Mouse (Mus musculus) heart, postnatal 4 days (tissue): Measurements from ENCODE around the gene Btbd6. TPM values are rescaled to one million over a fixed set of nuclear protein-coding genes. Genes with fewer than 3 reads are reported as not detected.

Experiments used
- DNase-seq: peaks from one replicate; pipeline ENCODE4 v3.0.0; 2021
- total RNA-seq, 2 experiments: library from RNA; stranded (reverse); gene quantifications; 2 replicates each; pipeline ENCODE4 v1.2.3; 2021

The Btbd6 gene
- total RNA-seq, 2 experiments from 2014 or later: 26.0 to 28.1 TPM

- peak; percentile 59 for DNase-seq
These were observed 35.5 kb downstream of the Btbd6 start for GRCm38 (mm10) chr12:113011702-113012360.

GRCm38 (mm10) chr12:113012443-113012842, 36.2 kb downstream of the Btbd6 start:
- no peak for DNase-seq

GRCm38 (mm10) chr12:113013021-113013491, 36.8 kb downstream of the Btbd6 start:
- DNase-seq: peak; percentile 49

GRCm38 (mm10) chr12:113013604-113014558, 37.6 kb downstream of the Btbd6 start, which contains the start of gene Pacs2:
Gene Pacs2 (plus strand): TSS chr12:113014508.
- peak; percentile 96 for DNase-seq

- DNase-seq: peak; percentile 42
These were observed 38.6 kb downstream of the Btbd6 start for GRCm38 (mm10) chr12:113014561-113015556.

GRCm38 (mm10) chr12:113015956-113016355, 39.7 kb downstream of the Btbd6 start:
- DNase-seq: no peak

- DNase-seq: no peak
These were observed 40.7 kb downstream of the Btbd6 start for GRCm38 (mm10) chr12:113016976-113017375.

- DNase-seq: no peak
These were observed 41.2 kb downstream of the Btbd6 start for GRCm38 (mm10) chr12:113017429-113017984.

GRCm38 (mm10) chr12:113018763-113019162, 42.5 kb downstream of the Btbd6 start:
- DNase-seq: no peak

GRCm38 (mm10) chr12:113021488-113021887, 45.2 kb downstream of the Btbd6 start:
- DNase-seq: no peak

- no peak for DNase-seq
These were observed 46.8 kb downstream of the Btbd6 start for GRCm38 (mm10) chr12:113023082-113023481.

GRCm38 (mm10) chr12:113026557-113026956, 50.3 kb downstream of the Btbd6 start:
- DNase-seq: no peak

- no peak for DNase-seq
These were observed 51.2 kb downstream of the Btbd6 start for GRCm38 (mm10) chr12:113027495-113027894.

- DNase-seq: no peak
These were observed 51.8 kb downstream of the Btbd6 start for GRCm38 (mm10) chr12:113028067-113028466.

Other genes starting within 250 kb of the Btbd6 start
- 1 to 10 TPM; 3.4 to 4.1 TPM for gene Pld4, start 215.8 kb upstream of the Btbd6 start, total RNA-seq
- gene Ahnak2, start 173.8 kb upstream of the Btbd6 start, total RNA-seq: 10 to 100 TPM; 13.5 to 16.8 TPM
- 1 to 10 TPM; 4.5 to 6.0 TPM for gene Clba1, start 167.5 kb upstream of the Btbd6 start, total RNA-seq
- gene Cdca4, start 147.1 kb upstream of the Btbd6 start, total RNA-seq: 10 to 100 TPM; 25.8 to 26.8 TPM
- gene Gpr132, start 108.3 kb upstream of the Btbd6 start, total RNA-seq: under 1 TPM; 0.16 to 0.17 TPM
- gene Jag2, start 46.7 kb upstream of the Btbd6 start, total RNA-seq: 10 to 100 TPM; 29.1 to 29.2 TPM
- gene Nudt14, start 34.4 kb upstream of the Btbd6 start, total RNA-seq: 10 to 100 TPM; 10.3 to 15.7 TPM
- gene Brf1, start 24.2 kb downstream of the Btbd6 start, total RNA-seq: 10 to 100 TPM; 38.3 to 40.8 TPM
- gene Pacs2, start 38.0 kb downstream of the Btbd6 start, total RNA-seq: 10 to 100 TPM; 31.8 to 33.4 TPM
- gene Tex22, start 98.0 kb downstream of the Btbd6 start, total RNA-seq: under 1 TPM in 1 of 2 experiments, not detected in 1; 0.29 TPM
- 10 to 100 TPM; 55.2 to 61.3 TPM for gene Mta1, start 121.8 kb downstream of the Btbd6 start, total RNA-seq
- 1,000 to 10,000 TPM; 1,189 to 1,285 TPM for gene Crip2, start 163.8 kb downstream of the Btbd6 start, total RNA-seq
- gene Crip1, start 169.8 kb downstream of the Btbd6 start, total RNA-seq: 100 to 1,000 TPM; 301 to 312 TPM
- 10 to 100 TPM in 1 of 2 experiments, 1 to 10 TPM in 1; 9.4 to 10.3 TPM for gene Tedc1, start 179.9 kb downstream of the Btbd6 start, total RNA-seq
- 1 to 10 TPM; 1.4 to 1.5 TPM for gene Tmem121, start 209.4 kb downstream of the Btbd6 start, total RNA-seq